Mouse (Mus musculus): ENCODE results near the gene Try4.
"Not testable (repeated sequence)": the region's sequence is repeated elsewhere in the genome, so short reads cannot be mapped to it uniquely, and the experiment has no call there.

Try4 gene

GRCm38 (mm10) chr6:41301969-41302368 lies at the start of gene Try4:
Gene Try4 (plus strand): TSS chr6:41302269.
- CTCF ChIA-PET, result no interaction called here

DNA sequence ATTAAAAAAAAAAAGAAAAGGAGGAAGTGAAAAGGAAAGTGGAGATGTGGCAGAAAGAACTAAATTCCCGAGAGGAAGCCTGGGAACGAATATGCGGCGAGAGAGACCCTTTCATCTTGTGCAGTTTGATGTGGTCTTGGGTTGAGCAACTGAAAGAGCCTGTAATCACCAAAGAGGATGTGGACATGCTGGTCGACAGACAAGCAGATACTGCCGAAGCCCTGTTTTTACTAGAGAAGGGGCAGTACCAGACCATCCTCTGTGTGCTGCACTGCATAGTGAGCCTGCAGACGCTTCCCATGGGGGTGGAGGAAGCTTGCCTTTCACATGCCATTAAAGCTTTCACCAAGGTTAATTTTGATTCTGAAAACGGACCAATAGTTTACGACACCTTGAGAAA lies 48.8 kb upstream of the Try4 start:
- CTCF ChIA-PET, result not testable (repeated sequence)

- CTCF ChIA-PET, result no interaction called here
These were observed 45.6 kb upstream of the Try4 start for GRCm38 (mm10) chr6:41256424-41256823.

DNA sequence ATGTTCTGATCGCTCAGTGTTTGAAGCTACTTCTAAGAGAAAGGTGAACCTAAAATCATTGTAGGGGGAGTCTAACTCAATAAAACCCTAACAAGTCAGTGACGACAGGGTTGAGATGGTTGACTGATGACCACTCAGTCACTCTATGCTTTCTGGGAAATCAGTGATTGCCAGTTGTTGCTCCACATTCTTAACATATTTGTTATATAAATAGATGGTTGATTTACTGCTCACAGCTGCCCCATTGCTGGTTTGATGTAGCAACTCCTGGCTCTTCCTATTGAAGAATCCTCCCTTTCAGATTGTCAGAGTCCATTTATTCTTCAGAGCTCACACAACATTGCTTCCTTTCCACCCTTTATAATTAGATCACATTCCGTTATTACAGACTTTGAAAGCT lies 44.6 kb upstream of the Try4 start:
- CTCF ChIA-PET, result no interaction called here

DNA sequence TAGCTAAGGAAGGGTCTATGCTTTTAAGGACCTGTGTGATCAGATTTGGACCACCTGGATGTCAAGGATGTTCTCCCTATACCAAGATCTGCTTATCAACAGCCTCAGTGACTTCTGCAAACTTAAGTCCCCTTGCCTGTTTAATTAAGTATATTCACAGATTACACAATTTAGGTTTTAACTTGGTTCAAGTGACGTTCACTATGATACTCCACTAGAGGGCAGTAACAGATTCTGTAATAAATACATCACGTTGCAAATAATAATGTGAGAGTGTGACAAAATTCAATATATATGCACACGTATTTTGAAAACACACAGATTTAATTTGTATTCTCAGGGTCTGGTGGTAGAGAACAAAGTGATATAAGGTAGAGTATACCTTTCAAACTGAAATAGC lies 39.3 kb upstream of the Try4 start:
- CTCF ChIA-PET, result no interaction called here

- CTCF ChIA-PET, result no interaction called here
These were observed 35.9 kb upstream of the Try4 start for GRCm38 (mm10) chr6:41266140-41266539.

GRCm38 (mm10) chr6:41298255-41298654 lies 3.8 kb upstream of the Try4 start:
- CTCF ChIA-PET, result no interaction called here

- CTCF ChIA-PET, result not testable (repeated sequence)
These were observed 14.7 kb downstream of the Try4 start, which contains the start of gene Try5 for GRCm38 (mm10) chr6:41316741-41317140. Gene Try5 (minus strand): TSS chr6:41316841.

DNA sequence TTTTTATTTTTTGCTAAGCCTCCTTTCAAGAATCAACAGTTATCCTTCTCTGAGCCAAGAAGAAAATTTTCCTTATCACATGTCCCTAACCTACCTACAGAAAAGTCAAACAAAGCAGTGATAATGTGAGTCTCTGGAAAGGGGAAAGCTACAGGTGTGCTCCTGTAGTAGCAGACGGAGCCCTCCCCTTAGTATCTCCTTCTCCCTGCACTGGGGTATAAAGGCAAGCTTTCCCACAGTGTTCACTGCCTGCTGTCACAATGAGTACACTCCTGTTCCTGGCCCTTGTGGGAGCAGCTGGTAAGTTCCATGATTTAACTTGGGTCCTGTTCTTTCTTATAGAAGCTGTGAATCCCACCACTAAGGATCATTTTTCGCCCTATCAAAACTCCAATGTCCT lies 51.9 kb downstream of the Try4 start, which contains the start of gene Try10:
TSS of gene Try10 (plus strand) at position 174 of the 400 bp plus-strand sequence.
- CTCF ChIA-PET, result no interaction called here
